Mouse (Mus musculus): ENCODE results near the gene Rin3. TPM values are rescaled to one million over a fixed set of nuclear protein-coding genes. Genes with fewer than 3 reads are reported as not detected.

Gene Rin3
- total and polyA plus RNA-seq, 2 experiments from 2014 or later, result 1.9 to 3.3 TPM

GRCm38 (mm10) chr12:102280867-102281503, 1.9 kb upstream of the Rin3 start:
- Histone ChIP-seq H3K9ac (no peak overlapping the region), H3K36me3 (ENCODE audit: insufficient read depth) (no peaks in the 10 kb centered on the region), H3K4me1 (ENCODE audit: insufficient read depth) (no peaks in the 10 kb centered on the region), H3K9me3 (ENCODE audit: low read length) (no peaks in the 10 kb centered on the region), H3K27ac (ENCODE audit: low read depth, low read length) (no peak overlapping the region), H3K4me3 (ENCODE audit: low read depth, low read length) (no peak overlapping the region), H3K4me2 (ENCODE audit: low read depth) (no peak overlapping the region), H3K27me3 (ENCODE audit: insufficient read depth, low read length) (no peaks in the 10 kb centered on the region)
- DNase-seq (no peak), ATAC-seq (no peak)
- WGBS, result 36% methylated on average over 7 of the region's 7 CpGs
- no peak for TF ChIP-seq CTCF (IDR thresholded peaks at IDR 0.05; ENCODE audit: low read depth)

GRCm38 (mm10) chr12:102282126-102282525, 722 bp upstream of the Rin3 start:
- no peak for TF ChIP-seq CTCF (IDR thresholded peaks at IDR 0.05; ENCODE audit: low read depth)
- no peak overlapping the region for H3K9ac ChIP-seq
- H3K4me1 ChIP-seq (ENCODE audit: insufficient read depth), result no peaks in the 10 kb centered on the region
- ATAC-seq (no peak), DNase-seq (no peak)
- no peaks in the 10 kb centered on the region for H3K27me3 ChIP-seq (ENCODE audit: insufficient read depth, low read length)
- H3K4me2 ChIP-seq (ENCODE audit: low read depth), result no peak overlapping the region
- H3K27ac ChIP-seq (ENCODE audit: low read depth, low read length), result no peak overlapping the region
- no peaks in the 10 kb centered on the region for H3K9me3 ChIP-seq (ENCODE audit: low read length)
- WGBS, result 45% methylated on average over 2 of the region's 2 CpGs
- H3K4me3 ChIP-seq (ENCODE audit: low read depth, low read length), result no peak overlapping the region
- no peaks in the 10 kb centered on the region for H3K36me3 ChIP-seq (ENCODE audit: insufficient read depth)

GRCm38 (mm10) chr12:102283483-102284266, 827 bp downstream of the Rin3 start:
- Histone ChIP-seq H3K4me1 (ENCODE audit: insufficient read depth) (no peaks in the 10 kb centered on the region), H3K9me3 (ENCODE audit: low read length) (no peaks in the 10 kb centered on the region), H3K27me3 (ENCODE audit: insufficient read depth, low read length) (no peaks in the 10 kb centered on the region), H3K4me2 (ENCODE audit: low read depth) (peak overlapping the region; percentile 98), H3K9ac (no peak overlapping the region), H3K27ac (ENCODE audit: low read depth, low read length) (no peak overlapping the region), H3K4me3 (ENCODE audit: low read depth, low read length) (peak overlapping the region; percentile 47), H3K36me3 (ENCODE audit: insufficient read depth) (no peaks in the 10 kb centered on the region)
- 4% methylated on average over 23 of the region's 24 CpGs for WGBS
- no peak for TF ChIP-seq CTCF (IDR thresholded peaks at IDR 0.05; ENCODE audit: low read depth)
- no peak for DNase-seq
- ATAC-seq, result peak; percentile 49

- Histone ChIP-seq H3K27me3 (ENCODE audit: insufficient read depth, low read length) (no peaks in the 10 kb centered on the region), H3K4me2 (ENCODE audit: low read depth) (peak overlapping the region; percentile 98), H3K4me3 (ENCODE audit: low read depth, low read length) (peak overlapping the region; percentile 47), H3K27ac (ENCODE audit: low read depth, low read length) (no peak overlapping the region), H3K36me3 (ENCODE audit: insufficient read depth) (no peaks in the 10 kb centered on the region), H3K9ac (no peak overlapping the region), H3K4me1 (ENCODE audit: insufficient read depth) (no peaks in the 10 kb centered on the region), H3K9me3 (ENCODE audit: low read length) (no peaks in the 10 kb centered on the region)
- ATAC-seq, result no peak
- TF ChIP-seq CTCF (IDR thresholded peaks at IDR 0.05; ENCODE audit: low read depth), result no peak
- 24% methylated on average over 9 of the region's 9 CpGs for WGBS
- DNase-seq, result no peak
Measured at GRCm38 (mm10) chr12:102284267-102284610, 1.4 kb downstream of the Rin3 start.

- ATAC-seq (no peak), DNase-seq (no peak)
- Histone ChIP-seq H3K4me2 (ENCODE audit: low read depth) (0 out of 2 replicates have a peak overlapping the region, but pooled peaks have one; percentile 98), H3K4me3 (ENCODE audit: low read depth, low read length) (no peak overlapping the region), H3K4me1 (ENCODE audit: insufficient read depth) (no peaks in the 10 kb centered on the region), H3K36me3 (ENCODE audit: insufficient read depth) (no peaks in the 10 kb centered on the region), H3K9me3 (ENCODE audit: low read length) (no peaks in the 10 kb centered on the region), H3K9ac (no peak overlapping the region), H3K27me3 (ENCODE audit: insufficient read depth, low read length) (no peaks in the 10 kb centered on the region), H3K27ac (ENCODE audit: low read depth, low read length) (no peak overlapping the region)
- no peak for TF ChIP-seq CTCF (IDR thresholded peaks at IDR 0.05; ENCODE audit: low read depth)
- WGBS, result 60% methylated on average over 3 of the region's 3 CpGs
Measured at GRCm38 (mm10) chr12:102284618-102285159, 1.8 kb downstream of the Rin3 start.

- no peak for DNase-seq
Measured at GRCm38 (mm10) chr12:102285318-102285717, 2.5 kb downstream of the Rin3 start.

GRCm38 (mm10) chr12:102285779-102286178, 2.9 kb downstream of the Rin3 start:
- DNase-seq, result no peak
- WGBS, result 84% methylated on average over 5 of the region's 5 CpGs
- Histone ChIP-seq H3K4me3 (ENCODE audit: low read depth, low read length) (no peak overlapping the region), H3K36me3 (ENCODE audit: insufficient read depth) (no peaks in the 10 kb centered on the region), H3K27ac (ENCODE audit: low read depth, low read length) (no peak overlapping the region), H3K4me1 (ENCODE audit: insufficient read depth) (no peaks in the 10 kb centered on the region), H3K27me3 (ENCODE audit: insufficient read depth, low read length) (no peaks in the 10 kb centered on the region), H3K9ac (no peak overlapping the region), H3K9me3 (ENCODE audit: low read length) (no peaks in the 10 kb centered on the region), H3K4me2 (ENCODE audit: low read depth) (no peak overlapping the region)
- TF ChIP-seq CTCF (IDR thresholded peaks at IDR 0.05; ENCODE audit: low read depth), result no peak
- no peak for ATAC-seq

More at GRCm38 (mm10) chr12:102285318-102285717, 2.5 kb downstream of the Rin3 start:
- Histone ChIP-seq H3K4me1 (ENCODE audit: insufficient read depth) (no peaks in the 10 kb centered on the region), H3K4me3 (ENCODE audit: low read depth, low read length) (no peak overlapping the region), H3K27me3 (ENCODE audit: insufficient read depth, low read length) (no peaks in the 10 kb centered on the region), H3K9ac (no peak overlapping the region), H3K27ac (ENCODE audit: low read depth, low read length) (no peak overlapping the region), H3K4me2 (ENCODE audit: low read depth) (no peak overlapping the region), H3K9me3 (ENCODE audit: low read length) (no peaks in the 10 kb centered on the region), H3K36me3 (ENCODE audit: insufficient read depth) (no peaks in the 10 kb centered on the region)
- no peak for ATAC-seq
- TF ChIP-seq CTCF (IDR thresholded peaks at IDR 0.05; ENCODE audit: low read depth), result no peak
- 79% methylated on average over 6 of the region's 6 CpGs for WGBS

All from forebrain, postnatal 0 days (tissue).